7 mouse cellular contexts compared by ENCODE assay signal in the genomic region with DNA sequence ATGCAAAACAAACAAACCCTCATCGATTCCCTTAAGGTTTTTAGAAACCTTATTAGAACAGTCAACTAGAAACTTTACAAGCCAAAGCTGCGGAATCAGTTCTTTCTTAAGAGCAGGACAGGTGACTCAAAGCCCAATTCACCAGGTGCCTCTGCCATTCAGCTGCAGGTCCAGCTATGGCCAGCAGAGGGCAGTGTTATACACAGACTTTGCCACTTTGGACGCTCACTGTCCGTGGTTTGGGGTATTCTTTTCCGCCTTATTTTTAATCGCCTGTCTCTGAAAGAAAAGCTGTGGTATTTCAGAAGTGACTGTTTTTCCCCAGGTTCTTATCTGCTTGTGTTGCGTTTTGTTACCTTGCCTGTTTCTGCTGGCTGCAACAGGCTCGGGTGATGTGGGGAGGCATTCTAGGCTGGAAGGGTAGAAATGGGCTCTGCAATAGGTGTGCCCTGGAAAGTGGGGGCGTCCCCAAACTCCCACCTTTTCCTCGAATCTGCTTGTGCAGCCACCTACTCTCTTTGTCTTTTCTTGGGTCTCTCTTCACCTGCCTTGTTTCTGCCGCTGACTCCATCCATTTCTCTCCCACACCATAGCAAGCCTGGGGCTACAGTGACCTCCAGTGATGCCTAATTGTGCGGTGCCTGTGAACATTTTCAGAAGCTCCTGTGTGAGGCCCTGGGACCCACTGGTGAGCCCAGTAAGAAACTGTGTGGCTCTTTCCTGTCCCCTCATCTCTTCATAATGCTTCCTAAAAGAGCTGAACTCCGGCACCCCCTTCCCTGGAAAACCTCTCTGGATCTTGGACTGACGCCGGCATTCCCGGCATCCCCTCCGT.
DNase-seq lines count a peak whose midpoint lies in the region; ATAC-seq and TF ChIP-seq lines count a peak whose summit lies in the region.

No protein-coding gene starts in this region.

- 50% methylated on average over 17 of the region's 17 CpGs for WGBS in intestine, embryonic 15.5 days
- WGBS in limb, embryonic 10.5 days = 51% methylated on average over 17 of the region's 17 CpGs
- WGBS in midbrain, embryonic 12.5 days = 45% methylated on average over 17 of the region's 17 CpGs
- 48% methylated on average over 17 of the region's 17 CpGs for WGBS in spleen, adult 2 months

- 0 out of 2 replicates have a peak, but pooled peaks cover 3% of the 10 kb centered on the region for H3K4me1 ChIP-seq in intestine, embryonic 15.5 days (replicated peaks)
- H3K4me1 ChIP-seq in limb, embryonic 10.5 days = no peaks in the 10 kb centered on the region
- no peaks in the 10 kb centered on the region for H3K4me1 ChIP-seq in midbrain, embryonic 12.5 days
- H3K4me1 ChIP-seq in spleen, adult 2 months (ENCODE audit: control insufficient read depth, insufficient read depth, insufficient read length) = peaks cover 2% of the 10 kb centered on the region; the same call in 1 of the 2 replicates

- peak; percentile 70 for ATAC-seq in intestine, embryonic 15.5 days
- ATAC-seq in midbrain, embryonic 12.5 days (ENCODE audit: low FRiP score, low read depth) = peak; percentile 23; the same call in 1 of the 2 replicates

- no peak overlapping the region for H3K9ac ChIP-seq in intestine, embryonic 15.5 days
- no peak overlapping the region for H3K9ac ChIP-seq in midbrain, embryonic 12.5 days (replicated peaks)

- no peaks in the 10 kb centered on the region for H3K9me3 ChIP-seq in intestine, embryonic 15.5 days
- H3K9me3 ChIP-seq in limb, embryonic 10.5 days (replicated peaks) = no peaks in the 10 kb centered on the region
- no peaks in the 10 kb centered on the region for H3K9me3 ChIP-seq in midbrain, embryonic 12.5 days

- peak; percentile 92; the same call in 1 of the 2 replicates for TF ChIP-seq CTCF in spleen, adult 2 months (IDR thresholded peaks at IDR 0.05; ENCODE audit: extremely low read depth, insufficient read depth, insufficient read length, insufficient replicate concordance)

- no peaks in the 10 kb centered on the region for H3K36me3 ChIP-seq in intestine, embryonic 15.5 days
- no peaks in the 10 kb centered on the region for H3K36me3 ChIP-seq in limb, embryonic 10.5 days
- no peaks in the 10 kb centered on the region for H3K36me3 ChIP-seq in midbrain, embryonic 12.5 days
- no peaks in the 10 kb centered on the region for H3K36me3 ChIP-seq in spleen, adult 2 months (ENCODE audit: control insufficient read depth, insufficient read depth, low read length)

- no peak overlapping the region for H3K27ac ChIP-seq in intestine, embryonic 15.5 days
- no peak overlapping the region for H3K27ac ChIP-seq in limb, embryonic 10.5 days
- no peak overlapping the region for H3K27ac ChIP-seq in midbrain, embryonic 12.5 days (replicated peaks)
- no peak overlapping the region for H3K27ac ChIP-seq in spleen, adult 2 months (ENCODE audit: insufficient read depth, low read length)

- DNase-seq in adrenal gland, adult (ENCODE audit: inconsistent age in 2 of 2, low spot score in 1 of 2) = peak; percentile 76 to 93
- DNase-seq in cerebellum, postnatal 4 days (ENCODE audit: low spot score in 2 of 2) = peak; percentile 54 to 83
- peak; percentile 49 to 70 for DNase-seq in gastrocnemius, postnatal 4 days (ENCODE audit: low spot score in 2 of 2)
- peak; percentile 87 for DNase-seq in limb, embryonic 10.5 days (ENCODE audit: low spot score)
- DNase-seq in spleen, adult 2 months (ENCODE audit: low read depth in 1 of 2, low spot score in 2 of 2) = peak; percentile 41 to 73

- no peaks in the 10 kb centered on the region for H3K27me3 ChIP-seq in intestine, embryonic 15.5 days (replicated peaks)
- H3K27me3 ChIP-seq in limb, embryonic 10.5 days (ENCODE audit: low read depth, poor library complexity, severe bottlenecking) = no peaks in the 10 kb centered on the region
- H3K27me3 ChIP-seq in midbrain, embryonic 12.5 days = no peaks in the 10 kb centered on the region
- H3K27me3 ChIP-seq in spleen, adult 2 months (ENCODE audit: control insufficient read depth, insufficient read depth, low read length) = no peaks in the 10 kb centered on the region

- no peak overlapping the region; the same call in 1 of the 2 replicates for H3K4me3 ChIP-seq in intestine, embryonic 15.5 days (replicated peaks)
- H3K4me3 ChIP-seq in limb, embryonic 10.5 days = peak overlapping the region; percentile 29
- peak overlapping the region; percentile 24; the same call in 1 of the 2 replicates for H3K4me3 ChIP-seq in midbrain, embryonic 12.5 days
- no peak overlapping the region for H3K4me3 ChIP-seq in spleen, adult 2 months (ENCODE audit: extremely low read depth, insufficient read depth, insufficient read length)

- peak overlapping the region; percentile 55 for H3K4me2 ChIP-seq in intestine, embryonic 15.5 days (replicated peaks)
- H3K4me2 ChIP-seq in midbrain, embryonic 12.5 days (replicated peaks) = peak overlapping the region; percentile 54

- TF ChIP-seq POLR2A in spleen, adult 2 months (IDR thresholded peaks at IDR 0.05; ENCODE audit: low read depth, low read length) = no peak

Comparison
In these comparisons a context has a peak if more than half of its experiments do, and no peak if none do; other contexts are left out.
1. H3K4me3 ChIP-seq: peak in limb, embryonic 10.5 days (single experiment) and midbrain, embryonic 12.5 days (single experiment); none in intestine, embryonic 15.5 days (single experiment) and spleen, adult 2 months (single experiment).
2. Peak in every context shown above with its lines, with median percentiles within 50 percentile points of each other: DNase-seq.